Mouse (Mus musculus): ENCODE measurements around the gene Mfsd5. TPM values are rescaled to one million over a fixed set of nuclear protein-coding genes. Genes with fewer than 3 reads are reported as not detected.

Mfsd5 gene
- total and polyA plus RNA-seq, 3 experiments: 56.3 to 115 (median 83.6) TPM

GRCm38 (mm10) chr15:102295633-102296367 lies 16.5 kb downstream of the Mfsd5 start, which contains the start of gene Espl1:
Gene Espl1, plus strand, starts transcription at chr15:102296266.
- H3K4me1 ChIP-seq (ENCODE audit: control insufficient read depth in 1 of 2, insufficient read depth in 2 of 2, low read length in 2 of 2): peaks cover 4 to 8% of the 10 kb centered on the region in 2 experiments; a peak in 3 of 4 replicates
- H3K27me3 ChIP-seq (ENCODE audit: control insufficient read depth in 1 of 2, insufficient read depth in 2 of 2, low read length in 2 of 2): no peaks in the 10 kb centered on the region
- DNase-seq (ENCODE audit: low read depth, low spot score): peak; percentile 99
- peaks cover 29% of the 10 kb centered on the region for H3K79me2 ChIP-seq (ENCODE audit: control insufficient read depth, insufficient read depth, low read length, poor library complexity)
- no peaks in the 10 kb centered on the region for H3K9me3 ChIP-seq (replicated peaks; ENCODE audit: insufficient read depth, low read length)
- H3K4me3 ChIP-seq (ENCODE audit: control insufficient read depth in 1 of 2, insufficient read depth in 1 of 2, low read depth in 2 of 2, low read length in 2 of 2): peak within 1 kb of the TSS; percentile 61 to 72
- H3K36me3 ChIP-seq (ENCODE audit: control insufficient read depth in 1 of 2, insufficient read depth in 2 of 2, low read length in 2 of 2): peaks cover 2 to 15% of the 10 kb centered on the region in 2 experiments
- H3K27ac ChIP-seq (ENCODE audit: control insufficient read depth, low read depth, low read length): peak within 1 kb of the TSS; percentile 33
- peak within 1 kb of the TSS; percentile 77 for H3K9ac ChIP-seq (ENCODE audit: control insufficient read depth, low read depth, low read length, poor library complexity, severe bottlenecking)
- TF ChIP-seq USF1 (IDR thresholded peaks at IDR 0.05; ENCODE audit: low read depth, low read length): peak; percentile 100
- TF ChIP-seq HCFC1 (IDR thresholded peaks at IDR 0.05; ENCODE audit: low read depth, low read length): peak; percentile 100
- TF ChIP-seq ZMIZ1 (IDR thresholded peaks at IDR 0.05; ENCODE audit: low read depth, low read length): peak; percentile 98
- peak; percentile 99 for TF ChIP-seq MXI1 (IDR thresholded peaks at IDR 0.05; ENCODE audit: low read depth, low read length)
- TF ChIP-seq CHD1 (IDR thresholded peaks at IDR 0.05; ENCODE audit: low read depth, low read length): 0 out of 2 replicates have a peak, but pooled peaks have one; percentile 53
- no peak for TF ChIP-seq MEF2A (IDR thresholded peaks at IDR 0.05; ENCODE audit: extremely low read depth, insufficient replicate concordance, low read depth, low read length, poor library complexity, severe bottlenecking)
- TF ChIP-seq JUND (IDR thresholded peaks at IDR 0.05; ENCODE audit: low read depth, low read length): no peak
- TF ChIP-seq MAFK (IDR thresholded peaks at IDR 0.05; ENCODE audit: borderline replicate concordance, low read depth, low read length): no peak
- TF ChIP-seq RAD21 (IDR thresholded peaks at IDR 0.05; ENCODE audit: low read depth, low read length): no peak
- TF ChIP-seq ZNF384 (IDR thresholded peaks at IDR 0.05; ENCODE audit: low read depth, low read length): peak; percentile 21; the same call in 1 of the 2 replicates
- no peak for TF ChIP-seq POLR2AphosphoS5 (IDR thresholded peaks at IDR 0.05; ENCODE audit: borderline replicate concordance, low read depth, low read length)
- no peak for TF ChIP-seq ZKSCAN1 (IDR thresholded peaks at IDR 0.05; ENCODE audit: low read depth, low read length)
- TF ChIP-seq TAL1 (IDR thresholded peaks at IDR 0.05; ENCODE audit: low read length): no peak
- TF ChIP-seq MYB (IDR thresholded peaks at IDR 0.05; ENCODE audit: low read depth, low read length): no peak
- TF ChIP-seq ETS1 (IDR thresholded peaks at IDR 0.05; ENCODE audit: low read depth, low read length): peak; percentile 47; the same call in 1 of the 2 replicates
- peak in 1 of 2 experiments; percentile 99; a peak in 3 of 4 replicates for TF ChIP-seq POLR2A (IDR thresholded peaks at IDR 0.05; ENCODE audit: control insufficient read depth in 1 of 2, insufficient read depth in 1 of 2, low read depth in 1 of 2, low read length in 2 of 2, poor library complexity in 1 of 2)
- peak; percentile 30; the same call in 1 of the 2 replicates for TF ChIP-seq RCOR1 (IDR thresholded peaks at IDR 0.05; ENCODE audit: low read depth, low read length)
- no peak; the same call in 1 of the 2 replicates for TF ChIP-seq MAZ (IDR thresholded peaks at IDR 0.05; ENCODE audit: low read depth, low read length)
- no peak for TF ChIP-seq SMC3 (IDR thresholded peaks at IDR 0.05; ENCODE audit: low read depth, low read length)
- TF ChIP-seq MAX (IDR thresholded peaks at IDR 0.05; ENCODE audit: low read length): peak; percentile 99
- TF ChIP-seq TCF12 (IDR thresholded peaks at IDR 0.05; ENCODE audit: low read depth, low read length): peak; percentile 74
- TF ChIP-seq UBTF (IDR thresholded peaks at IDR 0.05; ENCODE audit: borderline replicate concordance, insufficient read depth, low read depth, low read length): no peak
- peak; percentile 89 for TF ChIP-seq ELF1 (IDR thresholded peaks at IDR 0.05; ENCODE audit: low read depth, low read length)
- TF ChIP-seq KAT2A (conservative IDR thresholded peaks at IDR 0.05; ENCODE audit: low read depth, low read length): peak; percentile 97
- peak; percentile 34; the same call in 1 of the 2 replicates for TF ChIP-seq GATA1 (IDR thresholded peaks at IDR 0.05; ENCODE audit: low read depth, low read length)
- no peak for TF ChIP-seq EP300 (IDR thresholded peaks at IDR 0.05; ENCODE audit: low read depth in 1 of 2, low read length in 2 of 2)
- peak; percentile 99 for TF ChIP-seq SIN3A (IDR thresholded peaks at IDR 0.05; ENCODE audit: low read length)
- 0 out of 2 replicates have a peak, but pooled peaks have one; percentile 57 for TF ChIP-seq BHLHE40 (IDR thresholded peaks at IDR 0.05; ENCODE audit: borderline replicate concordance, low read depth, low read length)
- peak; percentile 72 for TF ChIP-seq CHD2 (IDR thresholded peaks at IDR 0.05; ENCODE audit: low read length)
- TF ChIP-seq E2F4 (IDR thresholded peaks at IDR 0.05; ENCODE audit: borderline replicate concordance, low read depth, low read length): peak; percentile 99
- TF ChIP-seq POLR2AphosphoS2 (IDR thresholded peaks at IDR 0.05; ENCODE audit: low read length): peak; percentile 96
- TF ChIP-seq ZC3H11A (IDR thresholded peaks at IDR 0.05; ENCODE audit: low read depth, low read length): no peak
- peak; percentile 52; the same call in 1 of the 2 replicates for TF ChIP-seq NRF1 (IDR thresholded peaks at IDR 0.05; ENCODE audit: insufficient read depth, low read depth, low read length, poor library complexity, severe bottlenecking)
- TF ChIP-seq CTCF (IDR thresholded peaks at IDR 0.05 in 2 of 3, conservative IDR thresholded peaks at IDR 0.05 in 1 of 3; ENCODE audit: control insufficient read depth in 1 of 3, insufficient read depth in 1 of 3, low read depth in 2 of 3, low read length in 3 of 3, poor library complexity in 1 of 3, severe bottlenecking in 1 of 3): no peak
- TF ChIP-seq NELFE (IDR thresholded peaks at IDR 0.05; ENCODE audit: low read depth, low read length): peak; percentile 93
- TF ChIP-seq GABPA (IDR thresholded peaks at IDR 0.05; ENCODE audit: low read depth, low read length): no peak

Data from MEL (cell line).